Mouse (Mus musculus): Measurements from ENCODE around the gene Gdi1.
"Not testable (repeated sequence)": the region's sequence is repeated elsewhere in the genome, so short reads cannot be mapped to it uniquely, and the experiment has no call there.

Gene Gdi1

GRCm38 (mm10) chrX:74330166-74330930, 25.6 kb downstream of the Gdi1 start:
- no peak for DNase-seq

DNA sequence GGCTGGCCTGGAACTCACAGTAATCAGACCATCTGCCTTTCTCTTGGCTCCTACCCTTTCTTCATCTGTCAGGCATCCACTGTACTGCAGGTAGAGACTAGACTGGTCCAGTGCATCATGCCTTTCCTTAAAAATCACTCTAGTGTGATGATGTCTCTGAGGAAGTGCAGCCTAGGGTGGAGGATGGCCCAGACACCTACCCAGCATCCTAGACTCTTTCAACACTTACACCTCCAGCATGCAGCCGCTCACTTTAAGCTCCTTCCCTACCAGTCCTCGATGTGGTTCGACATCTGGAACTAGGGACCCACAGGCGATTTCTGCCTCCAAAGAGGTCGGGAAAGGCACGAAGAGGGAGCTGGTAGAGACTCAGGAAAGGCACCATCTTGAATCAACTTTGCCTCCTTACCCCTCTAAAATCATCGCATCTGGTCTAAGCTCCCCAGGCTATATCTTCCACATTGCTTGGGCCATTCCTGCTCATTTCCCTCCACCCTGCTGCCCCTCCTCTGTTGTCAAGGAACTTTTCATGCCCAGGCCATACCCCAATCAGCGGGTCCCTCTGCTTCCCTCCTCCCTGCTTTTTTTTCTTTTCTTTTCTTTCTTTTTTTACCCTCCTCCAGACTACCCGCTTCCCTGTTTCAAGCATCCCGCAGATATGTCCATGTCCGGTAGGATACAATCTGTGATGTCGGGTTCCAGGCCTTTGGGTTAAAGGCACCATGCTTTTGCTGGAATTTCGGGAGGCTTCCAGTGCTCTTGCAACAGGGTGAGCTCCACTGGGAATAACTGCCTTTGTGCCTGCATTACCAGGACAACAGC, 48.1 kb downstream of the Gdi1 start:
- DNase-seq = no peak

DNA sequence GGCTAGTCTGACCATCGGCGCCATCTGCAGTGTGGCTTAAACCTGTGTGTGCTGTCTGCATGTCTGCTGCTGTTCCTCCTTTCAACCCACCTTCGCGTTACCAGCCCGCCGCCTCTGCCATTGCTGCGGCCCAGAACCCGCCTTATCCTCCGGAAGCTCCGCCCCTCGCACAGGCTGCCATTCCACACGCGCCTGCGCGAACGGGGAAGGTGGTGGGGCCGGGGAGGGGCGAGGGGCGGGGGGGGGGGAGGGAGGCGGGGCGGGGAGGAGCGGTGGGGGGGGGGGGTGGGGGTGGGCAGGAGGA, 48.6 kb downstream of the Gdi1 start, which contains the start of gene Lage3:
Lage3 (minus strand) TSS at position 152 of the 304 bp plus-strand sequence.
- peak; percentile 86 for DNase-seq

GRCm38 (mm10) chrX:74357069-74357468, 52.3 kb downstream of the Gdi1 start:
- DNase-seq = not testable (repeated sequence)

DNA sequence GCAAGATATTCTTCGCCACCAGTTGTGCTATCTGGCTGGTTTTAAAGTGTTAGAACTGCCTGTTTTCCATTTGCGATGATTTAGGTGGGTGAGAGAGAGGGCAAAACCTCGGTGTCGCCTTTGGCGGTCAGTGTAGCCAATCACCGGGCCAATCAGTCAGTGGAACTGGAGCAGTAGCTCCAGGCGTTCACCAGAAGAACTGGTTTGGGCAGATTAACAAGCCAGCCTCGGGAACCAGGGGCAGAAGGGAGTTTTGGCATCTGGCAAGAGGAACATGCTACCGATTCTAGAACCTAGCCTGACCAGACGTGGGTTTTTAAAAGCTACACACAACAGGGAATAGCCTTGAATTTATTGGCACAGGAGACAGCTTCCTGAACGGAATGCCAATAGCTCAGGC, 54.4 kb downstream of the Gdi1 start:
- DNase-seq = no peak
